Mouse (Mus musculus): ENCODE measurements around the gene Ust.

GRCm38 (mm10) chr10:8541514-8541913 is 22.9 kb upstream of the Ust start:
- TF ChIP-seq CTCF (conservative IDR thresholded peaks at IDR 0.05; ENCODE audit: insufficient read depth, insufficient read length, low read depth, low read length), result no peak
- TF ChIP-seq POLR2A (IDR thresholded peaks at IDR 0.05; ENCODE audit: low read depth, low read length), result no peak
